Mouse (Mus musculus) lung, adult 2 months (tissue): Measurements from ENCODE around the gene Sh3bp2.

Experiments
- CTCF ChIP-seq: fragments of 200-500 bp; IDR thresholded peaks from 2 replicates; pipeline ENCODE4 v1.5.1; 2011; ENCODE audit warnings: mild to moderate bottlenecking, low read length, control low read depth; ENCODE audit not compliant: insufficient read depth
- POLR2A ChIP-seq: fragments of 200-500 bp; IDR thresholded peaks from 2 replicates; pipeline ENCODE4 v1.6.1; 2011; ENCODE audit warnings: low read depth, mild to moderate bottlenecking, control low read depth, low read length, borderline replicate concordance; ENCODE audit errors: extremely low read depth

- TF ChIP-seq CTCF (no peak), POLR2A (no peak)
Measured at GRCm38 (mm10) chr5:34550251-34550650, 24.6 kb downstream of the Sh3bp2 start.
